Mouse (Mus musculus) layer of hippocampus, postnatal 10 days (tissue): Measurements from ENCODE around the gene Gbf1. TPM values are rescaled to one million over a fixed set of nuclear protein-coding genes. Genes with fewer than 3 reads are reported as not detected.

ENCODE experiments used
- DNase-seq, 2 experiments: peaks; one replicate each; pipeline ENCODE4 v3.0.0; 2021; ENCODE audit warnings: low spot score in 2 of 2
- total RNA-seq, 2 experiments: library from RNA; stranded (reverse); gene quantifications; 2 replicates each; pipeline ENCODE4 v1.2.3; 2021

The Gbf1 gene
- total RNA-seq, 2 experiments from 2014 or later = 81.1 to 98.1 TPM

- no peak for DNase-seq
Measured at GRCm38 (mm10) chr19:46220116-46220515, 67.8 kb downstream of the Gbf1 start.

- DNase-seq = no peak
Measured at GRCm38 (mm10) chr19:46223118-46223517, 70.8 kb downstream of the Gbf1 start.

GRCm38 (mm10) chr19:46224882-46225281 lies 72.6 kb downstream of the Gbf1 start:
- no peak for DNase-seq

GRCm38 (mm10) chr19:46225506-46225905 lies 73.2 kb downstream of the Gbf1 start:
- DNase-seq = no peak

GRCm38 (mm10) chr19:46226295-46226694 lies 74.0 kb downstream of the Gbf1 start:
- DNase-seq = no peak

- no peak for DNase-seq
Measured at GRCm38 (mm10) chr19:46227300-46227699, 75.0 kb downstream of the Gbf1 start.

GRCm38 (mm10) chr19:46234450-46234849 lies 82.1 kb downstream of the Gbf1 start:
- DNase-seq = no peak

GRCm38 (mm10) chr19:46236658-46237057 lies 84.3 kb downstream of the Gbf1 start:
- no peak for DNase-seq

GRCm38 (mm10) chr19:46240246-46240645 lies 87.9 kb downstream of the Gbf1 start:
- DNase-seq = no peak

GRCm38 (mm10) chr19:46242416-46242815 lies 90.1 kb downstream of the Gbf1 start:
- no peak for DNase-seq

- no peak for DNase-seq
Measured at GRCm38 (mm10) chr19:46244628-46245027, 92.3 kb downstream of the Gbf1 start.

GRCm38 (mm10) chr19:46248991-46249390 lies 96.7 kb downstream of the Gbf1 start:
- peak in 1 of 2 experiments; percentile 13 for DNase-seq

GRCm38 (mm10) chr19:46254163-46254752 lies 101.9 kb downstream of the Gbf1 start:
- peak; percentile 41 to 48 for DNase-seq

GRCm38 (mm10) chr19:46264762-46265161 lies 112.5 kb downstream of the Gbf1 start:
- DNase-seq = no peak

GRCm38 (mm10) chr19:46275307-46275706 lies 123.0 kb downstream of the Gbf1 start:
- DNase-seq = no peak

GRCm38 (mm10) chr19:46282081-46282849 lies 130.0 kb downstream of the Gbf1 start:
- no peak for DNase-seq

- no peak for DNase-seq
Measured at GRCm38 (mm10) chr19:46284686-46285085, 132.4 kb downstream of the Gbf1 start.

GRCm38 (mm10) chr19:46285631-46286030 lies 133.3 kb downstream of the Gbf1 start:
- DNase-seq = no peak

GRCm38 (mm10) chr19:46286047-46286446 lies 133.7 kb downstream of the Gbf1 start:
- DNase-seq = peak; percentile 57 to 64

- DNase-seq = no peak
Measured at GRCm38 (mm10) chr19:46286926-46287325, 134.6 kb downstream of the Gbf1 start.

GRCm38 (mm10) chr19:46287566-46287965 lies 135.3 kb downstream of the Gbf1 start:
- no peak for DNase-seq

- DNase-seq = no peak
Measured at GRCm38 (mm10) chr19:46290535-46291105, 138.3 kb downstream of the Gbf1 start.
